Mouse (Mus musculus): ENCODE data around the gene Med29.
"Not testable (repeated sequence)": the region's sequence is repeated elsewhere in the genome, so short reads cannot be mapped to it uniquely, and the experiment has no call there.

Gene Med29

GRCm38 (mm10) chr7:28398000-28398399, 5.5 kb upstream of the Med29 start:
- no peak for DNase-seq (ENCODE audit: low spot score in 2 of 2)

GRCm38 (mm10) chr7:28395425-28395824, 2.9 kb upstream of the Med29 start:
- DNase-seq (ENCODE audit: low spot score in 2 of 2), result no peak

- no peak for DNase-seq (ENCODE audit: low spot score in 2 of 2)
Measured at GRCm38 (mm10) chr7:28393272-28393951, 904 bp upstream of the Med29 start.

GRCm38 (mm10) chr7:28390331-28390730, 2.2 kb downstream of the Med29 start:
- DNase-seq (ENCODE audit: low spot score in 2 of 2), result no peak

- not testable (repeated sequence) for DNase-seq (ENCODE audit: low spot score in 2 of 2)
Measured at GRCm38 (mm10) chr7:28387384-28387783, 5.1 kb downstream of the Med29 start.

GRCm38 (mm10) chr7:28386877-28387276, 5.6 kb downstream of the Med29 start:
- DNase-seq (ENCODE audit: low spot score in 2 of 2), result not testable (repeated sequence)

GRCm38 (mm10) chr7:28386462-28386861, 6.0 kb downstream of the Med29 start:
- peak; percentile 66 to 84 for DNase-seq (ENCODE audit: low spot score in 2 of 2)

GRCm38 (mm10) chr7:28386007-28386406, 6.5 kb downstream of the Med29 start:
- DNase-seq (ENCODE audit: low spot score in 2 of 2), result peak; percentile 58 to 72

- DNase-seq (ENCODE audit: low spot score in 2 of 2), result no peak
Measured at GRCm38 (mm10) chr7:28385196-28385595, 7.3 kb downstream of the Med29 start.

GRCm38 (mm10) chr7:28384162-28384561, 8.3 kb downstream of the Med29 start:
- no peak for DNase-seq (ENCODE audit: low spot score in 2 of 2)

- no peak for DNase-seq (ENCODE audit: low spot score in 2 of 2)
Measured at GRCm38 (mm10) chr7:28383606-28384005, 8.9 kb downstream of the Med29 start.

GRCm38 (mm10) chr7:28382981-28383396, 9.5 kb downstream of the Med29 start:
- DNase-seq (ENCODE audit: low spot score in 2 of 2), result peak; percentile 65 to 76

GRCm38 (mm10) chr7:28382347-28382951, 10.1 kb downstream of the Med29 start:
- DNase-seq (ENCODE audit: low spot score in 2 of 2), result peak in 1 of 2 experiments; percentile 53

GRCm38 (mm10) chr7:28381938-28382337, 10.6 kb downstream of the Med29 start:
- DNase-seq (ENCODE audit: low spot score in 2 of 2), result peak; percentile 93 to 96

- DNase-seq (ENCODE audit: low spot score in 2 of 2), result peak; percentile 94
Measured at GRCm38 (mm10) chr7:28381017-28381790, 11.3 kb downstream of the Med29 start.

- DNase-seq (ENCODE audit: low spot score in 2 of 2), result no peak
Measured at GRCm38 (mm10) chr7:28380237-28381016, 12.1 kb downstream of the Med29 start, which contains the start of gene Zfp36. Gene Zfp36, minus strand, starts transcription at chr7:28380253.

- DNase-seq (ENCODE audit: low spot score in 2 of 2), result peak; percentile 96
Measured at GRCm38 (mm10) chr7:28378769-28379651, 13.5 kb downstream of the Med29 start.

- peak; percentile 69 to 71 for DNase-seq (ENCODE audit: low spot score in 2 of 2)
Measured at GRCm38 (mm10) chr7:28378066-28378690, 14.3 kb downstream of the Med29 start.

GRCm38 (mm10) chr7:28377190-28378065, 15.1 kb downstream of the Med29 start:
- DNase-seq (ENCODE audit: low spot score in 2 of 2), result peak; percentile 35 to 54

Data from heart, adult 9 months (tissue).